Mouse (Mus musculus) myocyte (in vitro differentiated cells): Measurements from ENCODE around the gene Colgalt2.

Experiments
- MAX ChIP-seq: IDR thresholded peaks from one replicate; pipeline ENCODE4 v1.6.1; 2011; ENCODE audit warnings: low read depth, mild to moderate bottlenecking, control low read depth
- MYOG ChIP-seq, 3 experiments: IDR thresholded peaks; one replicate each; pipeline ENCODE4 v1.6.1; 2011; ENCODE audit warnings: control low read depth in 2 of 3, low read depth in 2 of 3, mild to moderate bottlenecking in 2 of 3; ENCODE audit not compliant: insufficient read length in 2 of 3, control insufficient read depth in 1 of 3, insufficient read depth in 1 of 3
- POLR2A ChIP-seq: IDR thresholded peaks from one replicate; pipeline ENCODE4 v1.6.1; 2011; ENCODE audit warnings: low read depth, mild to moderate bottlenecking, control low read depth, moderate library complexity; ENCODE audit not compliant: insufficient read length

GRCm38 (mm10) chr1:152394956-152395515 lies 4.6 kb upstream of the Colgalt2 start:
- TF ChIP-seq MYOG (IDR thresholded peaks at IDR 0.05; ENCODE audit: control insufficient read depth in 1 of 3, insufficient read depth in 1 of 3, insufficient read length in 2 of 3, low read depth in 2 of 3) (no peak), MAX (no peak), POLR2A (no peak)
